Mouse (Mus musculus) stomach, embryonic 15.5 days (tissue): Measurements from ENCODE around the gene Zap70. TPM values are rescaled to one million over a fixed set of nuclear protein-coding genes. Genes with fewer than 3 reads are reported as not detected.

Source experiments
- ATAC-seq: fragments of 200-750 bp; cut with Nextera tagmentation; 2 replicates; pipeline ENCODE4 v1.8.0; 2017; ENCODE audit warnings: low read depth, moderate number of reproducible peaks, moderate TSS enrichment; ENCODE audit not compliant: insufficient read depth, low FRiP score
- H3K27ac ChIP-seq: fragments of 300-500 bp; sonication (generic); 2 replicates; pipeline ENCODE4 v1.5.1; 2015; ENCODE audit warnings: mild to moderate bottlenecking, inconsistent platforms
- H3K27me3 ChIP-seq: fragments of 300-500 bp; sonication (generic); replicated peaks from 2 replicates; pipeline ENCODE4 v1.6.1; 2015; ENCODE audit warnings: inconsistent platforms
- H3K36me3 ChIP-seq: fragments of 300-500 bp; sonication (generic); 2 replicates; pipeline ENCODE4 v1.6.1; 2015; ENCODE audit warnings: inconsistent platforms
- H3K4me1 ChIP-seq: fragments of 300-500 bp; sonication (generic); 2 replicates; pipeline ENCODE4 v1.6.1; 2015; ENCODE audit warnings: inconsistent platforms
- H3K4me2 ChIP-seq: fragments of 300-500 bp; sonication (generic); 2 replicates; pipeline ENCODE4 v1.6.1; 2015; ENCODE audit warnings: mild to moderate bottlenecking, inconsistent platforms
- H3K4me3 ChIP-seq: fragments of 300-500 bp; sonication (generic); replicated peaks from 2 replicates; pipeline ENCODE4 v1.5.1; 2015; ENCODE audit warnings: inconsistent platforms
- H3K9ac ChIP-seq: fragments of 300-500 bp; sonication (generic); 2 replicates; pipeline ENCODE4 v1.6.1; 2015; ENCODE audit warnings: inconsistent platforms
- H3K9me3 ChIP-seq: fragments of 300-500 bp; sonication (generic); 2 replicates; pipeline ENCODE4 v1.6.1; 2016; ENCODE audit warnings: inconsistent platforms
- WGBS: fragments of 180-500 bp; shearing (Covaris S2); methylation state at CpG from one replicate; pipeline ENCODE4 v1.1.7; 2015; 5-methylcytosine and 5-hydroxymethylcytosine counted together
- polyA plus RNA-seq: library from polyadenylated mRNA; unstranded; fragments of >200 nt; fragmentation: Nextera tagmentation; extraction: Ambion mirVana; gene quantifications from 2 replicates; pipeline ENCODE4 v1.2.1, GENCODE M21; 2015

Gene Zap70
- polyA plus RNA-seq, 1 experiment from 2014 or later: 0.45 TPM

GRCm38 (mm10) chr1:36753932-36754675 is 7.5 kb upstream of the Zap70 start:
- H3K9me3 ChIP-seq: no peaks in the 10 kb centered on the region
- no peaks in the 10 kb centered on the region for H3K27me3 ChIP-seq
- 69% methylated on average over 6 of the region's 6 CpGs for WGBS
- H3K4me2 ChIP-seq: no peak overlapping the region
- no peak for ATAC-seq
- no peak overlapping the region for H3K9ac ChIP-seq
- no peaks in the 10 kb centered on the region for H3K4me1 ChIP-seq
- H3K36me3 ChIP-seq: no peaks in the 10 kb centered on the region
- no peak overlapping the region for H3K4me3 ChIP-seq
- no peak overlapping the region for H3K27ac ChIP-seq

DNA sequence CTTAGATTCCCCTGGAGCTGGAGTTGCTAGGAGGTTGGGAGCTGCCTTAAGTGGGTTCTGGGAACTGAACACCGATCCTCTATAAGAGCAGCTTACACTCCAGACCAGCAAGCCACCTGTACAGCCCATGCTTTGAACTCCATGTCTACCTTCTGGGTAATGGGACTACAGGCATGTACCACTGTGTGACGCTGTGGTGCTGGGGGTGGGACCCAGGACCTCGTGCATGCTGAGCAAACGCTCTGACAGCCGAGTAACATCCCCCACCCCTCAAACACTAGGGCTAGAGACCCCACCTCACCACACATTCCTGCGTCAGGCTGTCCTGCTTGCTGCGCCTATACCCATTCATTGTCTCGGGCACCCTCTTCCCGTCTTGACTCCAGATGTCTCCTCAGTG is 3.0 kb upstream of the Zap70 start:
- H3K9me3 ChIP-seq: no peaks in the 10 kb centered on the region
- no peak overlapping the region for H3K4me2 ChIP-seq
- H3K9ac ChIP-seq: no peak overlapping the region
- no peaks in the 10 kb centered on the region for H3K27me3 ChIP-seq
- H3K36me3 ChIP-seq: no peaks in the 10 kb centered on the region
- no peak overlapping the region for H3K4me3 ChIP-seq
- no peak overlapping the region for H3K27ac ChIP-seq
- ATAC-seq: no peak
- 81% methylated on average over 9 of the region's 9 CpGs for WGBS
- no peaks in the 10 kb centered on the region for H3K4me1 ChIP-seq

DNA sequence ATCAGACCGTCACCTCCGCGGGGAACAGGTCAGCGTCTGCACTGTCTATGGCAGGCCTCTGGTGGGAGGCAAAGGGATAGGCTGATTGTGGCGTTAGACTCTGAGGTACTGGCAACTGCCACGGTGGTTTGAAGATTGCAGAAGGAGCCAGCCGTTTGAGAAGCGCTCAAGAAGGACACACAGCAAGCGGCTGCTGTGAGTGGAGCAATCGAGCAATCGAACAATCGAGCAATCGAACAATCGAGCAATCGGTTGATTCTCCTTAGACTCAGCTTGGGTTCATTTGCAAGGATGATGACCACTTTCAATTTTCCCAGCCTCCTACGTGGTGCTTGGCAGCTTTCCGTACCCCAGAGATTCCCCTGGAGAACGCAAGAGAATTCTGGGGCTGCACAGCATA is 2.5 kb upstream of the Zap70 start:
- WGBS: 84% methylated on average over 18 of the region's 18 CpGs
- no peak for ATAC-seq
- H3K9ac ChIP-seq: no peak overlapping the region

DNA sequence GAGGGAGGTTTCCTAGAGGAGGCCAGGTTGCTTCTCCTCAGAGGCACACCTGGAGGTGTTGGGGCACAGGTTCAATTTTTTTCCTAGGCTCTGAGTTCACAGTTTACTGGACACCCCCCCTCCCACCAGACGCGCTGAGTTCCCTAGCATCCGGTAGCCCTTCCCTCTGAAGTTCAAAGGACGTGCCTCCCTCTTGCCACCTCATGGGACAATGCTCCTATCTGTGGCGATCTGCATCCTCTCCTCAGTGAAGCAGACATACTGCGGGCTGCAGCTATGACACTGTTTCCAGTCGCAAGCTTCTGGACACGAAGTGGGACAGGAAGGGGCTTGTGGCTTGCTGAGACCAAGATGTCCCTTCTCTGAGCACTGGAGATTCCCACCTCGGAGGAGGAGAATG is 1.2 kb upstream of the Zap70 start:
- Histone ChIP-seq H3K9me3 (no peaks in the 10 kb centered on the region), H3K4me1 (no peaks in the 10 kb centered on the region), H3K9ac (no peak overlapping the region), H3K4me2 (no peak overlapping the region), H3K36me3 (no peaks in the 10 kb centered on the region), H3K27me3 (no peaks in the 10 kb centered on the region), H3K27ac (no peak overlapping the region), H3K4me3 (no peak overlapping the region)
- ATAC-seq: no peak
- WGBS: 78% methylated on average over 9 of the region's 9 CpGs

More for the DNA sequence above, 2.5 kb upstream of the Zap70 start:
- Histone ChIP-seq H3K27ac (no peak overlapping the region), H3K9me3 (no peaks in the 10 kb centered on the region), H3K36me3 (no peaks in the 10 kb centered on the region), H3K4me3 (no peak overlapping the region), H3K4me1 (no peaks in the 10 kb centered on the region), H3K27me3 (no peaks in the 10 kb centered on the region), H3K4me2 (no peak overlapping the region)

- no peak for ATAC-seq
- Histone ChIP-seq H3K4me3 (no peak overlapping the region), H3K27me3 (no peaks in the 10 kb centered on the region), H3K4me2 (no peak overlapping the region), H3K36me3 (no peaks in the 10 kb centered on the region), H3K4me1 (no peaks in the 10 kb centered on the region), H3K9ac (no peak overlapping the region), H3K9me3 (no peaks in the 10 kb centered on the region), H3K27ac (no peak overlapping the region)
- 81% methylated on average over 8 of the region's 8 CpGs for WGBS
These were observed 537 bp upstream of the Zap70 start for GRCm38 (mm10) chr1:36761061-36761460.

DNA sequence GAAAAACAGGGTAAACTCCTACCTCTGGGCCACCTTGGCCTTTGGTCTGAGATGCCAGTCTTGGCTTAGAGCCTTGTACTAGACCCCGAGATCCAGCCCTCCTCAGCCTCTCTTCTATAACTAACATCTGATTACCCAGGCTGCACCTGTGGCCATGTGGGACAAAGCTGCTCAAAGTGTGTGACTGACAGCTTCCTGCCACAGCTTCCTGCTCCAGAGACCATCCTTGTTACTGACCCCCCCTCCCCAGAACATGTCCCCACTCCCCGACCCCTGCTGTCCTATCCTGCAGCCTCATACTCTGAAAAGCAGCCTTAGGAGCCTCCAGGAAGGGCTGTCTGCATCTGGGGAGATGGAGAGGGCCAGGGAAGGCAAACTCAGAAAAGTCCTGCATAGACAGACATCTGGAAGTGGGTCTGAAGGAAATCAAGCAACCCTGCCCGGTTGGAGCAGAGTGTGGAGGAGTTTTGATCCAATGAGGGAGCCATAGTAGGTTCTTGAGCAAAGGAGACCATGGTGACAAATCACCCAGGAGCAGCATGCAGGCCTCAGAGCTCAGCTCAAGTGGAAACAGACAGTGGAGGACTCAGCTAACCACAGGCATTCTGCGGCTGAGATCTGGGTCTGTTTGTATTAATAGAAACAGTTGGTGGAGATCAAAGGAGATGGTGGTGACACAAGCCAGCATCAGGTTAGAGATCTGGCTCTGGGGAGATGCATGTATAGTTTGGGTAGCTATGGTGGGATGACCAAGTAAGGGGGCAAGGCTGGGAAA is 5.0 kb downstream of the Zap70 start:
- WGBS: 50% methylated on average over 4 of the region's 4 CpGs
- no peak for ATAC-seq
- H3K9me3 ChIP-seq: no peaks in the 10 kb centered on the region

DNA sequence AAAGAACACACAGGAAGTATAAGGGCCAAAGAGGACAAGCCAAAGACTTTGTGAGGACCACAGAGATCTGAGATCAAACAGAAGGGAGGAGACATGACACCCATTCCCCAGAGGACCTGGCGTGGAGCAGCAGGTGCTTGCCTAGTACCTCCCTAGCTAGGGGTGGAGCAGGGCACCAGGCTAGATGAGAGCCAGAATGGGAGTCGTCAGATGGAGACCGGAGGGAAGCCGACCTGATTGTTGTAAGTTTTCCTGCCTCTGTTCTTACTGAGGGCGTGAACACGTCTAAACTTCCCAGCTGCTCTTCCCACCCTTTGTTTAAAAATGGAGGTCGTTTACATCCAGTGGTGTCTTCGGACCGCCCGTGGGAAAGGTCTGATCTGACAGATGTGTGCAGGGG is 5.7 kb downstream of the Zap70 start:
- no peaks in the 10 kb centered on the region for H3K9me3 ChIP-seq

More for the DNA sequence above, 5.0 kb downstream of the Zap70 start:
- H3K4me1 ChIP-seq: 0 out of 2 replicates have a peak, but pooled peaks cover 5% of the 10 kb centered on the region
- no peak overlapping the region for H3K4me3 ChIP-seq
- H3K27me3 ChIP-seq: 0 out of 2 replicates have a peak, but pooled peaks cover 9% of the 10 kb centered on the region
- H3K36me3 ChIP-seq: no peaks in the 10 kb centered on the region
- no peak overlapping the region for H3K27ac ChIP-seq
- H3K9ac ChIP-seq: no peak overlapping the region
- no peak overlapping the region for H3K4me2 ChIP-seq

GRCm38 (mm10) chr1:36768786-36769185 is 7.2 kb downstream of the Zap70 start:
- no peak overlapping the region for H3K9ac ChIP-seq
- 78% methylated on average over 5 of the region's 5 CpGs for WGBS
- no peak overlapping the region for H3K4me2 ChIP-seq
- no peaks in the 10 kb centered on the region for H3K36me3 ChIP-seq
- no peak overlapping the region for H3K27ac ChIP-seq
- ATAC-seq: no peak
- H3K27me3 ChIP-seq: 0 out of 2 replicates have a peak, but pooled peaks cover 9% of the 10 kb centered on the region
- no peak overlapping the region for H3K4me3 ChIP-seq
- no peaks in the 10 kb centered on the region for H3K9me3 ChIP-seq
- 0 out of 2 replicates have a peak, but pooled peaks cover 5% of the 10 kb centered on the region for H3K4me1 ChIP-seq

More for the DNA sequence above, 5.7 kb downstream of the Zap70 start:
- no peak overlapping the region for H3K27ac ChIP-seq
- WGBS: 18% methylated on average over 10 of the region's 10 CpGs
- H3K9ac ChIP-seq: no peak overlapping the region
- no peak overlapping the region for H3K4me2 ChIP-seq
- no peak overlapping the region for H3K4me3 ChIP-seq
- ATAC-seq: no peak
- H3K27me3 ChIP-seq: 0 out of 2 replicates have a peak, but pooled peaks cover 9% of the 10 kb centered on the region
- no peaks in the 10 kb centered on the region for H3K36me3 ChIP-seq
- 0 out of 2 replicates have a peak, but pooled peaks cover 5% of the 10 kb centered on the region for H3K4me1 ChIP-seq

DNA sequence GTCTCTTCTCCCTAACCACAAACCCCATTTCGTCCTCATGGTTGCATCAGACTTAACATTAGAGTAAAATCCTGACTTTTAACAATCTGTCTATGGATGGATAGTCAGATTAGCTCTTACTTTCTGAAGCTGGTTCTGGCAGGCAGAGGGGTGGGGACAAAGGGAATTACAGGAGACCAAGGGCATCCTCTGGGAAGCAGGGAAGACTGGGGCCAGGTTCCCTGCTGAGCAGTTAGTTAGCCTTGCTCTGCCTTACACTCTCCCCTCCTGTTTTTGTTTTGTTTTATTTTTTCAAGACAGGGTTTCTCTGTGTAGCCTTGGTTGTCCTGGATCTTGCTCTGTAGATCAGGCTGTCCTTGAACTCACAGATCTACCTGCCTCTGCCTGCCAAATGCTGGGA is 8.4 kb downstream of the Zap70 start:
- no peak overlapping the region for H3K4me3 ChIP-seq
- 77% methylated on average over 1 of the region's 1 CpGs for WGBS
- H3K4me1 ChIP-seq: 0 out of 2 replicates have a peak, but pooled peaks cover 5% of the 10 kb centered on the region
- no peaks in the 10 kb centered on the region for H3K9me3 ChIP-seq
- no peak overlapping the region for H3K9ac ChIP-seq
- 0 out of 2 replicates have a peak, but pooled peaks cover 9% of the 10 kb centered on the region for H3K27me3 ChIP-seq
- ATAC-seq: no peak
- no peak overlapping the region for H3K4me2 ChIP-seq
- no peak overlapping the region for H3K27ac ChIP-seq
- H3K36me3 ChIP-seq: no peaks in the 10 kb centered on the region

GRCm38 (mm10) chr1:36770998-36771397 is 9.4 kb downstream of the Zap70 start:
- H3K36me3 ChIP-seq: no peaks in the 10 kb centered on the region
- H3K9ac ChIP-seq: no peak overlapping the region
- H3K4me2 ChIP-seq: peak overlapping the region; percentile 53
- 0 out of 2 replicates have a peak, but pooled peaks cover 5% of the 10 kb centered on the region for H3K4me1 ChIP-seq
- peak overlapping the region; percentile 30 for H3K4me3 ChIP-seq
- 0 out of 2 replicates have a peak, but pooled peaks cover 9% of the 10 kb centered on the region for H3K27me3 ChIP-seq
- WGBS: 20% methylated on average over 27 of the region's 27 CpGs
- H3K27ac ChIP-seq: no peak overlapping the region
- H3K9me3 ChIP-seq: no peaks in the 10 kb centered on the region
- ATAC-seq: no peak; the same call in 1 of the 2 replicates

DNA sequence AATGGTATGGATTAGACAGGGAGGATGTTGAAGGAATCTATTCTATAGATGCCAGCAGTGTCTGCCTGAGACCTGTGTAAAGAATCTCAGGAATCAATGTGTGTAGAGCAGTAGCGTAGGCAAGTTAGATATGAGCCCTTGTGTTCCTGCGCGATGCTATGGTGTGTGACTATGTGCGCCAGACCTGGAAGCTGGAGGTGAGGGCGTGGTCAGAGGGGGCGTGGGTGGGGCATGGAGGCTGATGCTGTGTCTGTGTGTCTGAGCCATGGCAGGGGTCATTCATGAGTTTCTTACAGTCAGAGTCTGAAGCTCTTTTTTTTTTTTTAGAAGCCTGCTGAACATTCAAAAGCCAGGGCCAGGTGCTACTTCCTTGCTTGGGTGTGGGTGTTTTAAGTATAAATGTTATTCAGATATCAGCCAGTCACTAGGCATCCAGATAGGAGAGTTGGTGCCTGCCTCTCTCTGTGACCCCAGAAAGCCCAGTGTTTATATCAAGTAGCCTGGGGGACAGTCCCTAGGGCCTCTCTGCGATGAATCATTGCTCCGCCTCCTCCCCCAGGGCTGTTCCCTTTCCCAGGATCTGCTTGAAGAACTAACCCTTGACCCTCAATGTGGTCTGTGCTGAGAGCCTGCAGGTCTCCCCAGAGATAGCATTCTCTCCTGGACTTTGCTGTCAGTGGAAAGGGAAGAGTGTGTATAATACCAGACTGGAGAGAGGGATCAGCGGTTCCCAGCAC is 10.8 kb downstream of the Zap70 start:
- 0 out of 2 replicates have a peak, but pooled peaks cover 3% of the 10 kb centered on the region for H3K4me1 ChIP-seq
- 78% methylated on average over 9 of the region's 9 CpGs for WGBS
- H3K9ac ChIP-seq: no peak overlapping the region
- no peak overlapping the region for H3K27ac ChIP-seq
- H3K36me3 ChIP-seq: no peaks in the 10 kb centered on the region
- H3K9me3 ChIP-seq: no peaks in the 10 kb centered on the region
- H3K4me3 ChIP-seq: no peak overlapping the region
- ATAC-seq: peak; percentile 59; the same call in 1 of the 2 replicates
- no peak overlapping the region for H3K4me2 ChIP-seq
- H3K27me3 ChIP-seq: 0 out of 2 replicates have a peak, but pooled peaks cover 9% of the 10 kb centered on the region
